Mouse (Mus musculus) urinary bladder, postnatal 14 days (tissue): ENCODE results near the gene Nlrp14.
"Not testable (repeated sequence)": the region's sequence is repeated elsewhere in the genome, so short reads cannot be mapped to it uniquely, and the experiment has no call there.

ENCODE experiments used
- DNase-seq: peaks from one replicate; pipeline ENCODE4 v3.0.0; 2021; ENCODE audit warnings: low spot score

The Nlrp14 gene

DNA sequence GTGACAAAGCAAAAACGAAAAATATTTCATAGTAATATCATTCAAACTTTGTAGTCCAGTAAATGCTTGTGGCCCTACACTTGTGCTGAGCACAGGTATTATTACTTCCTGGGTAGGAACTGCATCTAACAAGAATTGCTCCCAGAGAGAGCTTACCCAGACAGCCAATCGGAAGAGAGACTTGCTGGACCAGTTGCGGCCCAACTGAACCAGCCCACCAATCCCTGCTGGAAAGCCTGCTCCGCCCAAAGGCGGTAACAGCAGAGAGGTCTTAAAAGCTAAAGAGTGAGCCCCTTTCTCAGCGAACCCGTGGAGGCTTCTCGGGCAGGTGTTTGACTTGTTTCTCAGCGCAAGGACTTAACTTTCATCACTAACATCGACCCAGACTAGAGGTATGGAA lies at the start of gene Nlrp14:
Gene Nlrp14, plus strand, starts transcription at position 301 of the 400 bp plus-strand sequence.
- DNase-seq, result no peak

DNA sequence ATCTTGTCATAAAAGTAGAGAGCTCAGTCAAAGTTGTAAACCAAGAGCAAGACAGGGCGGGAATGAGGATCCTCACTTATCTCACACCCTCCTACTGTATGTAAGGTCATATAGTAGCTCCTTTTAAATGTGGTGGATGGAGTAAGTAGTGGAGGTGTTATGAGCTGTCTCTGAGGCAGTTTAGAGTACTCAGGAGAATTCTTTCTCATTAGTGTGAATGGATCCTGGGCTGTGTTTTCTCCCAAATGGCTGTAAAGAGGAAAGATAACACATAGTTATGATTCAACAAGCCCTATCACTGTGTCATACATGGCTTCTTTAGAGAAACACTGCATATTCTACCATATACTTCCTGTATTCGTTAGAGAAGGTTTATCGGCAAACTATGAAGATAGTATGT lies 35.8 kb upstream of the Nlrp14 start, which contains the start of gene Olfr715:
Gene Olfr715, minus strand, starts transcription at position 101 of the 400 bp plus-strand sequence.
- not testable (repeated sequence) for DNase-seq

DNA sequence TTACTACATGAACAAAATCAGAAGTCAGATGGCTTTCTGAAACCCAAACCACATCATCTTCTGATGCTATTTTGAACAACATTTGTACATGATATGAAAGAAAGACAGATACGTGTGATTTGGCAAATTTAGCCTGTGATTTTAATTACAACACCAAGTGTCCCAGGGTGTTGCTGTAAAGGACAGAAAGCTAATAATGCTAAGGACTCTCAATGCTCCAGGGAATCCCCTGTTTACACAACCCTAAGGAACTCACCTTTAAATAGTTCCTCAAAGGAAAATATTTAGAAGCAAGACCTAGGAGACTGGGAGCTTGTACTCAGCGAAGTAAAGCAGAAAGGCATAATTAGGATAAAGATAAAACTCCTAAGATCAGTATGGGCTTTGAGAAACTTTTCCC lies 28.8 kb upstream of the Nlrp14 start, which contains the start of gene Olfr716:
Gene Olfr716, plus strand, starts transcription at position 301 of the 400 bp plus-strand sequence.
- DNase-seq, result not testable (repeated sequence)

DNA sequence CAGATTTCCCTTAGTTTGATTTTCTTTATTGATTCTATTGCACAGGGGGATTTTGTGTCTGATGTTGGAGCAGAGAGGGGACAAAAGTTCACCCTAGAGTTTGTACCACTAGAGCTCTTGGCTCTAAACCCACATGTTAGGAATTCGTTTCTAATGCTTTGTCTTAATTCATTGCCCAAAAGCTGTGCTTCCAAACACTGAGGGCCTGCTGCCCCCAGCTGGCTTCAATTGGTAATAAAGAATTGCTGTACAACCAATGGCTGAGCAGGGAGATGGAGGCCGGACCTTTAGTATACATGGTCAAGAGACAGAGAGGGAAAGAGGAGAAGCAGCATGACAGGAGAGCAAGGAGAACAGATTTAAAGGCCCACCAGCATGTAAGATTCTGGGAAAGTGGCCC lies 13.6 kb downstream of the Nlrp14 start:
- no peak for DNase-seq

DNA sequence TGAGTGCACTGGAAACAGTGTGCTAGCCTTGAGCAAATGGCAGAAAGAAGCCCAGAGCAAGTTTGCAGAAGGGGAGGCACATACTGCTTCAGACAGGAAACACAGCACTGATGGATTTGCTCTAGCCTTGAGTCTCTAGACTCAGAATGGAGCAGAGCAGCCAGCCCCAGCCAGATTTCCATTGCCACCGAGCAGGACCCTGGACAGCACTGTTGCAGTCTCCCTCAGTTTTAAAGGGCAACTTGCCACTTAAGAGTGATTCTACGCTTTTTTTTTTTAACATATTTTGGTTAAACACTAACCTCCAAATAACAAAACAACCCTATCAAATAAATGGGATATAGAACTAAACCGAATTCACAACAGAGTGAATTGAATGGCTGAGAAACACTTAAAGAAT lies 35.0 kb downstream of the Nlrp14 start:
- no peak for DNase-seq

DNA sequence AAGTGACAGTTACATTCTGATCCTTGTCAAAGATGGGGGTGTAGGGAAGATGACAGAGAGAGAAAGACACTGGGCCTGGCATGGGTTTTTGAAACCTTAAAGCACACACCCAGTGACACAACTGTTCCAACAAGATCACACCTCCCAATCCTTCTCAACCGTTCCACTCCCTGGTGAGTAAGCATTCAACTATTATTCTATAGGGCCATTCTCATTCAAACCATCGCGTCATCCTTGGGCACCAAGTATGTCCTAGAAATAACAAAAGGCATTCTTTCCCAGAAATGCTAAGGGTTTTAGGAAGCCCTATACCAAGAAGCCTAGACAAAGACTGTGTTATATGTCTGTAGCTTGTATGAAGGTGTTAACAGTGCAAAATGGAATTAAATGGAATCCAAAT lies 41.1 kb downstream of the Nlrp14 start:
- no peak for DNase-seq

DNA sequence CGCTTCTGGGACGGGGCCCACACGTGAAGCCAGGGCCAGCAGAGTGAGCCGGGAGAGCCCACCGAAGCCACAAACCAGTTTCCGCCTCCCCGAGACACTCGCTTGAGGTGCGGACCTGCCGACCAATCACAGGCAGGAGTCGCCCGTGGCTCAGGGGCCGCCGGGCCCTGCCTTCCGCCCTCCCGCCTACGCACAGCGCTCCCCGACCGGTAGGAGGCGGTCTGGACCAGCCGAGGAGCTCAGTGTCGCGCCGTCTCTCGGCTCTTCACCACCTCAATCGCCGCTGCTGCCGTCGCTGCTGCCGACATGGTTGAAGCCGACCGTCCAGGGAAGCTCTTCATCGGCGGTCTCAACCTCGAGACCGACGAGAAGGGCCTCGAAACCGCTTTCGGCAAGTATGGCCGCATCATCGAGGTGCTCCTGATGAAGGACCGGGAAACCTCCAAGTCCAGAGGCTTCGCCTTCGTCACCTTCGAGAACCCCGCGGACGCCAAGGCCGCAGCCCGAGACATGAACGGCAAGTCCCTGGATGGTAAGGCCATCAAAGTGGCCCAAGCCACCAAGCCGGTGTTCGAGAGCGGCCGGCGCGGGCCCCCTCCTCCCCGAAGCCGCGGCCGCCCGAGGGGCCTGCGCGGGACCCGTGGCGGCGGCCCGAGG lies 42.5 kb downstream of the Nlrp14 start, which contains the start of gene Rbmxl2:
Gene Rbmxl2, plus strand, starts transcription at position 242 of the 657 bp plus-strand sequence.
- no peak for DNase-seq

DNA sequence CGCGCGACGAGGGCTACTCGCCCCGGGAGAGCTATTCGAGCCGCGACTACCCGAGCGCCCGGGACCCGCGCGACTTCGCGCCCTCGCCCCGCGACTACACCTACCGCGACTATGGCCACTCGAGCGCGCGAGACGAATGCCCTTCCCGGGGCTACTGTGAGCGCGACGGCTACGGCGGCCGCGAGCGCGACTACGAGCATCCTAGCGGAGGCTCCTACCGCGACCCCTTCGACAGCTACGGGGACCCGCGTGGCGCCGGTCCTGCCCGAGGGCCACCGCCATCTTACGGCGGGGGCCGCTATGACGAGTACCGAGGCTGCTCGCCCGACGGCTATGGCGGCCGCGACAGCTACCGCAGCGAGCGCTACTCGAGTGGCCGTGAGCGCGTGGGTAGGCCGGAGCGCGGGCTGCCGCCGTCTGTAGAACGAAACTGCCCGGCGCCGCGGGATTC lies 43.4 kb downstream of the Nlrp14 start:
- DNase-seq, result no peak

DNA sequence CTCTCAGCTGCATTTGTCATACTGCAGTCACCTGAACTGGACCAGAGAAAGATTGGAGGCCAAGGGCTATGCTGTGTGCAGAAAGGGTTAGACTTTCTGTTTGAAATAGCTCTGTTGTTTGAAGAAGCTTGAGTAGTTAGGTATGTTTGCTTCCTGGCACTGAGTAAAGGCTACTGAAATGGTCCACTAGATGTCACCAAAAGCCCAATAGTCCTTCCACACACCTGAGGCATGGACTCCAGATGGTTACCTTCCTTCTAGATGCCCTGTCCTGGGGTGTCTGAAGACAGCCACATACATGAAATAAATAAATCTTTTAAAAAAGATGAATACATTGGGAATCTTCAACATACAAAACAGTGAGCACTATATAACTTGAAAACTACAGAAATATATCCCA lies 48.9 kb downstream of the Nlrp14 start:
- DNase-seq, result no peak

DNA sequence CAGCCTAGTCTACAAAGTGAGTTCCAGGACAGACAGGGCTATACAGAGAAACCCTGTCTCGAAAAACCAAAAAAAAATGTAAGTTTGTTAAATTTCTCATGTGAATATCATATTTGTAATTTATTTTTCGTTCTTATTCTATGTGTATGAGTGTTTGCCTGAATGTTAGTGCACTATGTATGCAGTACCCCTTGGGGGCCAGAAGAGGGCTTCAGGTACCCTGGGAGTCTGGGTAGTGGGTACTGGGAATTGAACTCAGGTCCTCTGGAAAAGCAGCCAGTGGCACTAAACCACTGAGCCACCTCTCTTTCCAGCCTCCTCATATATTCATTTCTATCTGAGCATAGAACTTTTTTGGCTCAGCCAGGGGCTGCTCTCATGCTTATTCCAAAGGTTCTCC lies 50.1 kb downstream of the Nlrp14 start:
- DNase-seq, result no peak

DNA sequence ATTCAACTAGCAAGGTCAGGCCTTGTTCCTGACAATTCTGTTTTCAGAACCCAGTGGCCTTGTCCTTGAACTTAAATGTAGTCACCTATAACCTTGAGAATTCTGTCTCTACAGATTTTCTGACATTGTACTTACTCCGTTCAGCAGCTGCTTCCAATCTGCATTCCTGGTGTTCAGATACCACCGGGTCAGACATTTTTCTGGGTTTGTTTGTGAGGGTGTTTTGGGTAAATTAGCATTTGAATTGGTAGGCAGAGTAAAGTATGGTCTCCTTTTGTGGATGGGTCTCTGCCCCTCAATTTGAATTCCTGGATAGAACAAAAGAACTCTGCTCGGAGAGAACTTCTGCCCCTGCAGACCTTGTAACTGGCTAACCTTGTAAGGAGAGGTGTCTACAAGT lies 70.1 kb downstream of the Nlrp14 start:
- no peak for DNase-seq

DNA sequence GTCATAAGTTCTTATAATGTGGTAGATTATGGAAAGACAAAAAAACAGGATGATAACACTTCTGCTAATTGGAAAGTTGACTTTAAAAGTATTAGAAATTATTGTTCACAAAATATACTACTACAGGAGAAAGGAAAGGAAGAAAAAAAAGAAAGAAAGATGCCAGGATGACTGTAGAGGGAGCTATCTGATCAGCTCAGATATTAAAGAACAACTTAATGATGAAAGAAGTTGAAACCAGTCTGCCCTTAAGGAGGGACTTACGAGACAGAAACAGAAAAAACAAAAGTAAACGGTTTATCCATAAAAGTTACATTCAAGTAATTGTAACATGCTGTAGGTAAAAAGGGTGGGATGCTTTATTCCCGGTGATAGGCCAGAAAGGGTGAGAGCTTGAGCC lies 70.7 kb downstream of the Nlrp14 start:
- DNase-seq, result no peak

DNA sequence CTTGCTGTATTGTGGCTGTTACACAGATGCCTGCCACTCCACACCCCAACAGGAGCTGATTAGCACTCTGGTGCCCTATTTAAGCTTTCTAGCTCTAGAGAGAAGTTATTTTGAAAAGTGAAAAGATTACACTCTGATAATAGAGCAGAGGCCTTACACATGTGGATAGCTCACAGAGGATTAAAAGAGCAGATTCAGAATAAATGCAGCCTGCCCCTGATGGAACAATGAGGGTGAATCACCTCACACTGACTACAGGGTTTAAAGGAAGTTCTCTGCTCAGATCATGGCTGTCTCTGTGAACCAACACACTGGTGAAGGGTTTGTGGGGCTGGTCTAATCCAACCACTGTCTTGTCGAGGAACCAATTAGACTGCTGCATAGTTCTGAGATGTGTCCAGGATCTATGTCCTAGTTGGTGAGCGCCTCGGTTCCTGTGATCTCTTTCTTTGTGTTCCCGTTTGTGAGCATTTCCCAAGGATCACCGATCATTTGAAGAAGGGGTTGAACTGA lies 74.6 kb downstream of the Nlrp14 start:
- DNase-seq, result no peak
